Comparison of ENCODE assay signal across 8 mouse cellular contexts in genomic region chr9:78038755-78039489, GRCm38 (mm10). TPM values are rescaled to one million over a fixed set of nuclear protein-coding genes. Genes with fewer than 3 reads are reported as not detected.
DNase-seq lines count a peak whose midpoint lies in the region; ATAC-seq and TF ChIP-seq lines count a peak whose summit lies in the region.

No protein-coding gene starts in this region.

- ATAC-seq in lung, embryonic 14.5 days (ENCODE audit: insufficient read depth) = peak; percentile 68

- no peak for TF ChIP-seq EP300 in MEL (IDR thresholded peaks at IDR 0.05; ENCODE audit: low read depth in 1 of 2, low read length in 2 of 2)

- H3K4me2 ChIP-seq in lung, embryonic 14.5 days = no peak overlapping the region

- WGBS in lung, embryonic 14.5 days = 35% methylated on average over 18 of the region's 18 CpGs
- WGBS in thymus, adult 2 months = 31% methylated on average over 18 of the region's 18 CpGs

- no peaks in the 10 kb centered on the region for H3K36me3 ChIP-seq in MEL (ENCODE audit: control insufficient read depth in 1 of 2, insufficient read depth in 2 of 2, low read length in 2 of 2)
- no peaks in the 10 kb centered on the region for H3K36me3 ChIP-seq in lung, embryonic 14.5 days (ENCODE audit: insufficient read depth)
- no peaks in the 10 kb centered on the region for H3K36me3 ChIP-seq in thymus, adult 2 months (ENCODE audit: control insufficient read depth, insufficient read depth, low read length)

- H3K27me3 ChIP-seq in MEL (ENCODE audit: control insufficient read depth in 1 of 2, insufficient read depth in 2 of 2, low read length in 2 of 2) = peaks cover 0 to 5% of the 10 kb centered on the region in 2 experiments; a peak in 2 of 4 replicates
- H3K27me3 ChIP-seq in lung, embryonic 14.5 days (ENCODE audit: insufficient read depth, low read length) = no peaks in the 10 kb centered on the region
- H3K27me3 ChIP-seq in thymus, adult 2 months (ENCODE audit: control insufficient read depth, insufficient read depth, low read length) = no peaks in the 10 kb centered on the region

- H3K9me3 ChIP-seq in MEL (replicated peaks; ENCODE audit: insufficient read depth, low read length) = no peaks in the 10 kb centered on the region
- no peaks in the 10 kb centered on the region for H3K9me3 ChIP-seq in lung, embryonic 14.5 days (ENCODE audit: low read depth, low read length)

- peak; percentile 91 for DNase-seq in MEL (ENCODE audit: low read depth, low spot score)
- DNase-seq in cerebellum, adult 11-12 months = peak; percentile 35
- DNase-seq in forelimb bud, embryonic 11.5 days (ENCODE audit: low read depth, low spot score) = peak; percentile 91
- peak; percentile 88 for DNase-seq in heart, postnatal 4 days
- peak; percentile 61 to 83 for DNase-seq in layer of hippocampus, adult 18-20 months (ENCODE audit: low spot score in 2 of 2)
- peak; percentile 93 for DNase-seq in lung, embryonic 14.5 days
- peak; percentile 61 for DNase-seq in ovary, adult 18-20 months (ENCODE audit: low spot score)
- peak; percentile 76 for DNase-seq in thymus, adult 2 months

- H3K4me3 ChIP-seq in MEL (ENCODE audit: control insufficient read depth in 1 of 2, insufficient read depth in 1 of 2, low read depth in 2 of 2, low read length in 2 of 2) = no peak overlapping the region
- H3K4me3 ChIP-seq in lung, embryonic 14.5 days (ENCODE audit: low read depth, low read length) = no peak overlapping the region
- H3K4me3 ChIP-seq in thymus, adult 2 months (ENCODE audit: control insufficient read depth, insufficient read depth, low read length) = no peak overlapping the region

- no peak for TF ChIP-seq POLR2A in MEL (IDR thresholded peaks at IDR 0.05; ENCODE audit: control insufficient read depth in 1 of 2, insufficient read depth in 1 of 2, low read depth in 1 of 2, low read length in 2 of 2, poor library complexity in 1 of 2)
- no peak for TF ChIP-seq POLR2A in thymus, adult 2 months (IDR thresholded peaks at IDR 0.05; ENCODE audit: control insufficient read depth, extremely low read depth, insufficient read depth, low read length, poor library complexity)

- H3K9ac ChIP-seq in MEL (ENCODE audit: control insufficient read depth, low read depth, low read length, poor library complexity, severe bottlenecking) = no peak overlapping the region
- H3K9ac ChIP-seq in lung, embryonic 14.5 days = no peak overlapping the region

- H3K27ac ChIP-seq in MEL (ENCODE audit: control insufficient read depth, low read depth, low read length) = no peak overlapping the region
- no peak overlapping the region for H3K27ac ChIP-seq in lung, embryonic 14.5 days (ENCODE audit: low read depth)
- no peak overlapping the region for H3K27ac ChIP-seq in thymus, adult 2 months (ENCODE audit: control insufficient read depth, insufficient read depth, low read length)

- no peaks in the 10 kb centered on the region for H3K79me2 ChIP-seq in MEL (ENCODE audit: control insufficient read depth, insufficient read depth, low read length, poor library complexity)

- TF ChIP-seq RAD21 in MEL (IDR thresholded peaks at IDR 0.05; ENCODE audit: low read depth, low read length) = peak; percentile 74

- no peaks in the 10 kb centered on the region for H3K4me1 ChIP-seq in MEL (ENCODE audit: control insufficient read depth in 1 of 2, insufficient read depth in 2 of 2, low read length in 2 of 2)
- H3K4me1 ChIP-seq in lung, embryonic 14.5 days (ENCODE audit: insufficient read depth) = no peaks in the 10 kb centered on the region
- no peaks in the 10 kb centered on the region for H3K4me1 ChIP-seq in thymus, adult 2 months (replicated peaks; ENCODE audit: control insufficient read depth, insufficient read depth, low read length)

- TF ChIP-seq CTCF in MEL (IDR thresholded peaks at IDR 0.05 in 2 of 3, conservative IDR thresholded peaks at IDR 0.05 in 1 of 3; ENCODE audit: control insufficient read depth in 1 of 3, insufficient read depth in 1 of 3, low read depth in 2 of 3, low read length in 3 of 3, poor library complexity in 1 of 3, severe bottlenecking in 1 of 3) = peak; percentile 85 to 96 (median 94)
- TF ChIP-seq CTCF in lung, embryonic 14.5 days (IDR thresholded peaks at IDR 0.05; ENCODE audit: low read depth) = peak; percentile 100
- peak; percentile 99 for TF ChIP-seq CTCF in thymus, adult 2 months (IDR thresholded peaks at IDR 0.05; ENCODE audit: borderline replicate concordance, control insufficient read depth, extremely low read depth, insufficient read depth, low read length, poor library complexity)

TF ChIP-seq in MEL, 35 proteins besides CTCF, POLR2A, EP300 and RAD21:
- no peak for TF ChIP-seq RCOR1 (IDR thresholded peaks at IDR 0.05; ENCODE audit: low read depth, low read length)
- TF ChIP-seq KAT2A (conservative IDR thresholded peaks at IDR 0.05; ENCODE audit: low read depth, low read length) = no peak
- TF ChIP-seq ZNF384 (IDR thresholded peaks at IDR 0.05; ENCODE audit: low read depth, low read length) = 0 out of 2 replicates have a peak, but pooled peaks have one; percentile 17
- no peak for TF ChIP-seq E2F4 (IDR thresholded peaks at IDR 0.05; ENCODE audit: borderline replicate concordance, low read depth, low read length)
- no peak for TF ChIP-seq POLR2AphosphoS2 (IDR thresholded peaks at IDR 0.05; ENCODE audit: low read length)
- TF ChIP-seq SMC3 (IDR thresholded peaks at IDR 0.05; ENCODE audit: low read depth, low read length) = peak; percentile 87
- TF ChIP-seq SIN3A (IDR thresholded peaks at IDR 0.05; ENCODE audit: low read length) = peak; percentile 44; the same call in 1 of the 2 replicates
- TF ChIP-seq MEF2A (IDR thresholded peaks at IDR 0.05; ENCODE audit: extremely low read depth, insufficient replicate concordance, low read depth, low read length, poor library complexity, severe bottlenecking) = no peak
- no peak for TF ChIP-seq MXI1 (IDR thresholded peaks at IDR 0.05; ENCODE audit: low read depth, low read length)
- no peak for TF ChIP-seq NRF1 (IDR thresholded peaks at IDR 0.05; ENCODE audit: insufficient read depth, low read depth, low read length, poor library complexity, severe bottlenecking)
- peak; percentile 75 for TF ChIP-seq ZC3H11A (IDR thresholded peaks at IDR 0.05; ENCODE audit: low read depth, low read length)
- no peak for TF ChIP-seq CHD2 (IDR thresholded peaks at IDR 0.05; ENCODE audit: low read length)
- no peak for TF ChIP-seq CHD1 (IDR thresholded peaks at IDR 0.05; ENCODE audit: low read depth, low read length)
- TF ChIP-seq ZMIZ1 (IDR thresholded peaks at IDR 0.05; ENCODE audit: low read depth, low read length) = no peak
- TF ChIP-seq GATA1 (IDR thresholded peaks at IDR 0.05; ENCODE audit: low read depth, low read length) = no peak
- TF ChIP-seq POLR2AphosphoS5 (IDR thresholded peaks at IDR 0.05; ENCODE audit: borderline replicate concordance, low read depth, low read length) = no peak

RNA-seq across cellular contexts. Expression of gene Gcm1, which starts 12.8 kb away (rescaled TPM):
- not detected in 2 replicates for total RNA-seq in MEL (2012; rRNA removed)
- polyA plus RNA-seq in MEL (2012; ENCODE audit: insufficient read depth in 1 of 2, insufficient read length in 2 of 2, low read depth in 1 of 2, low replicate concordance in 2 of 2, missing spikeins in 1 of 2) = not detected
- total RNA-seq in heart, postnatal 4 days (2021) = not detected
- not detected for total RNA-seq in layer of hippocampus, adult 18-20 months (2021)
- polyA plus RNA-seq in lung, embryonic 14.5 days (2014; fragmentation: Nextera tagmentation; extraction: Ambion mirVana) = 0.38 and 0.47 TPM in 2 replicates
- polyA plus RNA-seq in thymus, adult 2 months (2012; rRNA removed) = 0.20 TPM in 1 of 2 replicates, not detected in the other

Comparison
In these comparisons a context has a peak if more than half of its experiments do, and no peak if none do; other contexts are left out.
1. DNase-seq: peak in every context shown above with its lines; median percentile 93 in lung, embryonic 14.5 days; 91 in MEL; 91 in forelimb bud, embryonic 11.5 days; 88 in heart, postnatal 4 days; 76 in thymus, adult 2 months; 72 in layer of hippocampus, adult 18-20 months; 61 in ovary, adult 18-20 months; 35 in cerebellum, adult 11-12 months.